Mouse (Mus musculus) left cerebral cortex, postnatal 25 days (tissue): ENCODE data around the gene Clasp1. TPM values are rescaled to one million over a fixed set of nuclear protein-coding genes. Genes with fewer than 3 reads are reported as not detected.

ENCODE experiments used
- DNase-seq, 2 experiments: peaks; one replicate each; pipeline ENCODE4 v3.0.0; 2022; ENCODE audit warnings: low spot score in 2 of 2, mixed read lengths in 1 of 2
- intact Hi-C: fragments of 180-260 bp; cut with DNase I; formaldehyde crosslinking; loops from one replicate; pipeline ENCODE4 v1.15.1; 2025
- total RNA-seq, 2 experiments: library from RNA; stranded (reverse); gene quantifications; 2 replicates each; pipeline ENCODE4 v1.2.3; 2021

The Clasp1 gene
- total RNA-seq, 2 experiments from 2014 or later, result 106 to 112 TPM

DNA sequence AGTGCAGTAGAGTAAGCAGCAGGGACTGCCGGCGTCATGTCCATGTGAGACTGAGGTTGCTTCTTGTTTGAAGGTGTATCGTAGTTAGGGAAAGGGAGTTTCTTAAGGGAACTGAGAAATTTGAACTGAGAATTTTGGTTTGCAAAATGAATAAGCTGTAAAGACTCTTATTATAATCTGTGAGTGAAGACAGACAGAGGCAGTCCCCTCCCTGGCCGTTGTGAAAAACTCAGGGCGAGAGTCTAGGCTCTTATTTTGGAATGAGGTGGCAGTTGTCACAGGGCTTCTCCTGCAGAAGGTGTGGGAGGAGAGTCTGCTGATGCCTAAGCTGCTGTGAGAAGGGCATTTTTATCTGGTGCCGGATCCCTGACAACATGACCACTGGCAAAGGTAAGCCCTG lies 92.8 kb downstream of the Clasp1 start:
- peak; percentile 54 to 87 for DNase-seq

DNA sequence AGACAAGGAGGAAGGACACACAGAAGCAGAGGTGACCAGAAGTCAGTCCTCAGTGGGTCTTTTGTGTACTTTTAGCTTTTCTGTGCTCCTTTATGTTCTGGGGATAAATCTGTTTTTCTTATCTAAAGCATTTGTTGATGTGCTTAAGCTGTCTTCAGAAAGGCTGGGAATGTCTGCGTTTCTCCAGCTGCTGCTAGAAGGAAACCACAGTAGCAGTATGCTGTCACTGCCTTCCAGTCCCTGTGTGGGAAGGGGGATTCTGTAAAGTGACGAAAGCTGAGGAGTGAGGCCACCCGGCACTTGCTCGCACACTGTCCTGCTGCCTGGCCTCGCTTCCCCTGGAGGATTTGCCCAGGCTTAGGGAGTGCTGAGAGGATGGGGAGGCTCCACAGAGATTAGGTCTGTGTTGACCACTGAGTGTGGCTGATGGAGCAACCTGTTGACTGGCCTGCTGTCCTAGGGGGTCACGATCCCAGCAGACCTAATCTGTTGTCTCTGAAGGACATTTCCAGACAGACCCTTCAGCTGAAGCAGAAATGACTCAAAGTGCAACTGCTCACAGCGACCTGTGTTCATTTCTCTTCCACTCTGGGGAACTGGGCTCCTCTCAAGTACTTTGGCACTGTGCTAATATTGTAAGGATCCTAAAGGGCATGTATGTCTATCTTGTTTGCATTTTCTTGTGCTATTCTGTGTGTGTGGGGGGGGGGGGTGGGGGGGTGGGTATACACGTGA lies 93.6 kb downstream of the Clasp1 start:
- intact Hi-C loops, result no loop called here

More for the DNA sequence above, 92.8 kb downstream of the Clasp1 start:
- intact Hi-C loops, result no loop called here

GRCm38 (mm10) chr1:118483504-118484096 lies 94.7 kb downstream of the Clasp1 start:
- no peak for DNase-seq
- intact Hi-C loops, result no loop called here

More for the DNA sequence above, 93.6 kb downstream of the Clasp1 start:
- DNase-seq, result peak; percentile 18 to 48

DNA sequence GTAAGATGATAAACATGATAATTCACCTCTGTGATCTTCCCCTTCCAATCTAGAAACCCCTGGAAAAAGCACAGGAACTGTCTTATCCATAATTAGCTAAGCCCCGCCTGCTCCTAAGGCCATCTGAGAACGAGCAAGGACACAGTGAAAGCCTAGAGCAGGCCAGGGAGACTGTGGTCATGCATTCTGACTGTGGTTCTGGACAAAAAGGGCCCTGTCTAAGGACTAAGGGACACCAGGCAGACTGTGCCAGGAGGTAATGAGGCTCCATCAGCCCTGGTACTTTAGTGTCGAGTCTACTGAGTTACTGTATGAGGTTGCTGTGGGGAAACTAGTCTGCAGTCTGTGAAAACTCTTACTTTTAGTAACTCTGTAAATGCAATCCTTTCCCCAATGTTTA lies 96.7 kb downstream of the Clasp1 start:
- peak in 1 of 2 experiments; percentile 22 for DNase-seq
- intact Hi-C loops, result no loop called here

DNA sequence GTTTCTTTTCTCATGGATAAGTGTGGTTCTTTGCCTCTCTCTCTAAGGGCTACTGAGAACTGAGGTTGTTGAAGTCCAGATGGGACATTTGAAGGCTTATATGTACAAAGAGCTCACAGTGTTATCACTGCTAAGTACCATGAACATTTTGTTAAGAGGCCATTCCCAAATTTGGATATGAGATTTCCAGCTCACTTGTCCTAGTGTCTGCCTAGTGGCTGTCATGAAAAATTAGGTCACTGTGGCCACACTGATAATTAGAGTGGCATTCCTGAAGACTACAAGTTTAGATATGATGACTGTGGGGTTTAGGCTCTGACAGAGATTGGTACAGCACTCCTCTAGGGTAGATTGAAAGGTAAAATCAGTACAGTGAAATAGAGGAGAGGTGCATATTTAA lies 97.2 kb downstream of the Clasp1 start:
- no peak for DNase-seq
- intact Hi-C loops, result no loop called here

- no peak for DNase-seq
- intact Hi-C loops, result no loop called here
Measured at GRCm38 (mm10) chr1:118492811-118493210, 104.0 kb downstream of the Clasp1 start.

- intact Hi-C loops, result no loop called here
- DNase-seq, result no peak
Measured at GRCm38 (mm10) chr1:118494551-118494950, 105.7 kb downstream of the Clasp1 start.

GRCm38 (mm10) chr1:118498311-118498710 lies 109.5 kb downstream of the Clasp1 start:
- DNase-seq, result peak; percentile 78 to 84
- intact Hi-C loops, result loop anchor here (5.0 kb wide), 1 partner anchor 176 kb away; the partner anchor contains the start of gene Nifk

DNA sequence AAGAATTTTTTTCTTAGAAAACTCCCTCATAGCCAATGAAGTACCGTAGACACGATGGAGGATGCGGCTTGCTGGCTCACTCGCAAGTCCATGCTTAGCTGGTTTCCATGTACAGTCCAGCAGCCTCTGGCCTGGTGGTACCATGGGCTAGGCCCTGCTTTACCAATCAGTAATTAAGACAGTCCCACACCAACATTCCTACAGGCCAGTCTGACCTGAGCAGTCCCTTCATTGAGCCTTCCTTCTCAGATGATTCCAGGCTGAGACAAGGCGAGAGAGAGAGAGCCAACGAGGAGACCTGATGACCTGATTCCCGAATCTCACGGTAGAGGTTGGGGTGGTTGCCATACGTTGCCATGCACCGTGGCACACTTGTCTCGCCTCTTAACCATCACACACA lies 111.7 kb downstream of the Clasp1 start:
- intact Hi-C loops, result no loop called here
- DNase-seq, result no peak

GRCm38 (mm10) chr1:118501691-118502090 lies 112.8 kb downstream of the Clasp1 start:
- intact Hi-C loops, result no loop called here
- no peak for DNase-seq

DNA sequence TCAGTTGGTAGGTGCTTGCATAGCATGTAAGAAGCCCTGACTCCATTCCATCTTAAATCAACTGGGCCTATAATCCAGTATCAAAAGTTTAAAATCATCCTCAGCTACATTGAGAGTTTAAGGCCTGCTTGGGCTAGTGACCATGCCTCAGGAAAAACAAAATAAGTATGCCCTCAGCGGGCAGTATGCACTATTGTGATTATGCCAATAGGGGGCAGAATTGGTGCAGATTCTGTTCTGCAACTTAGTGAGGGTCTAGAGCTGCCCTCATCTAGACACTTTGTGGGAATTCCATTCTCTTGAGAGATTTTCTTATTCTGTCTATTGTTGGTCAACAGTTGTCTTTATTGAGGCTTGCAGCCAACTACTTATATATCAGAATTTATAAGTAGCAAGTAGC lies 116.9 kb downstream of the Clasp1 start:
- intact Hi-C loops, result no loop called here
- no peak for DNase-seq

GRCm38 (mm10) chr1:118510996-118511395 lies 122.1 kb downstream of the Clasp1 start:
- intact Hi-C loops, result no loop called here
- no peak for DNase-seq

DNA sequence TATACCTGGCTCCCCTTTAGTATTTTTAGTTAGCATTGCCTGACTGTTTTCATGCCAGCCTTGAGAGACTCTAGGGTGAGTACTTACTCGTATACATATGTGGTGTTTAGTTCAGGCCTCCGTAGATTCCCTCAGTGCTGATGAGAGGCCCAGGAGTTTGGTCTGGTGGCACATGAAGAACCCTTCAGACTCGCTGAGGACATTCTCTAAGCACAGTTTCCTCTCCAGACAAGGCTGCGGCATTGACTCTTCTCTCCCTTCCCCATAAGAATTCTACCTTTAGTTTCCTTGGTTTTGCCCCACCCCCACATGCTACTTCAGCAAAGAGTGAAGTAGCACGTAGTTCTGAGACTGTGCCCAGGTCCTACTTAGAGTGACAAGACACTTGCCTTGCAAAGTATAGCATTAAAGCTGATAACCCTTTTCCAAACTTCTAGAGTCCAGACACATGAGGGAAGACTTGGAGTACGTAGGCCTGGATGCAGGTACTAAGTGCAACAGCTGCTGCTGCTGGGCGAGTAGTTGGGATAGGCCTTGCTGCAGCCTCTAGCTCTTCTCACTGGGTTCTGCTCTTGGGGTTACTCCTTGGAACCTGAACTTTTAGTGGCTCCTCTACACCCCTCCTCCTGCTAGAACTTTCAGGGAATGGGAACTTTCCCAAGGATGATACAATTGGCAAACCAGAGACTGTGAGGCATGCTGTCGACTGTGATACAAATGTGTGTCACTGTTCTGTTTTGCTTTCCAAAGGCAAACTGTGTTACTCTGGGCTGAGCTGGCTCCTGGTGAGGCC lies 123.1 kb downstream of the Clasp1 start:
- intact Hi-C loops, result no loop called here
- no peak for DNase-seq

GRCm38 (mm10) chr1:118516256-118516655 lies 127.4 kb downstream of the Clasp1 start:
- intact Hi-C loops, result no loop called here
- no peak for DNase-seq

DNA sequence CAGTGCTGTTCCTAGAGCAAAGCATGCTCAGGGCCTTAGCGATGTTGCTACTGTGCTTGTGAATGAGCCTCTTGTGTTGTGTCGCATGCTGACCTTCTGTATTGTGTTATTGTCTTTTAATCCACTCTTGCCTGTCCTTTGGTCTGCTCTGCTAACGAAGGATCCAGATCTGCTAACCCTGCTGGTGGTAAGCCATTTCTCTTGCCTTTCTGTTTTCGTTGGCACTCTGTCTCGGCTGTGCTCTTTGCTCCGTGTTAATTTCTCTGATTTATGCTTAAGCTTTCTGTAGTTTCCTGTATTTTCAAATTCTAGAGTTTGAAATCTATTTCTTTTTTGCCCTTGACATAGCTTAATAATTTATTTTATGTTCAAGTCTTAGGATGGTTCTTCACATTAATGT lies 134.3 kb downstream of the Clasp1 start:
- intact Hi-C loops, result no loop called here

GRCm38 (mm10) chr1:118525336-118525735 lies 136.5 kb downstream of the Clasp1 start:
- no peak for DNase-seq
- intact Hi-C loops, result no loop called here

More for the DNA sequence above, 134.3 kb downstream of the Clasp1 start:
- DNase-seq, result no peak

- intact Hi-C loops, result no loop called here
- no peak for DNase-seq
Measured at GRCm38 (mm10) chr1:118529213-118529612, 140.4 kb downstream of the Clasp1 start.

DNA sequence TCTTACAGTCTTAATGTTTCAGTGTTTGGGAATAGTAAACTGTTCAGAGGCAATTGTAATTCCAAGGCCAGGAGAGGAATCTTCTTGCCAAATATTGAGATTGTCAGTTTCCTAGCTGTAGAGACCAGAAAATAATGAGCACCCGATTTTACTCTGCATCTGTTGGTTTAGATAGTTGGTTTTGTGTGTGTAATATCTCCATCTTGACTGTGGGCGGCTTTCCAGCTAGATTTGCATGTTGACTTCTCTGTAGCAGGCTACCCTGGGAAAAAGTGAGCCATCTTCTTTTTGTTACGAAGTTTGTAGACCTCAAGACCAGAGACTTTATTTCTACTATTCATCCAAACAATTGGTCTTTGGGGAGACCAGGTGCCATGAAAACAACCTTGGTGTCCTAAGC lies 142.4 kb downstream of the Clasp1 start:
- intact Hi-C loops, result no loop called here
- peak in 1 of 2 experiments; percentile 20 for DNase-seq

DNA sequence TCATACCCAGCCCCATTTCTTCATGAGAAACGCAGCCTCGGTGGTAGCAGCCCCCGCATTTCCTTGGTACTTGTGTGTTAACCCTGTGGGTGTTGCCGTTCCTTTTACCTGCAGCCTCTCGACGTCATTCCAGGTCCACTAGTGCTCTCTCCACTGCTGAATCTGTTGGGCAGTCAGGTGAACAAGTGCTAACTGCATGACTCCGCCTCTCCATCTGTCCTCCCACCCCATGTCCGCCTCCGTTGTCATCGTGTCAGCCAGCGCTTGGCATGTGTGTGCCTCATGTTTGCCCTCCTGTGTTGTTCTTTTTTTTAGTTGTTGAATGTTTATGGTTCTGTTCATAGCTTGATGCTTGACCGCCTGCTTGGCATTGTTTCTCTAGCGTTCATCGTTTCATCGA lies 147.2 kb downstream of the Clasp1 start:
- DNase-seq, result peak in 1 of 2 experiments; percentile 50
- intact Hi-C loops, result no loop called here

- no peak for DNase-seq
- intact Hi-C loops, result no loop called here
Measured at GRCm38 (mm10) chr1:118539046-118539445, 150.2 kb downstream of the Clasp1 start.
